Mouse (Mus musculus) stomach, postnatal 0 days (tissue): ENCODE results near the gene Sh3glb2. TPM values are rescaled to one million over a fixed set of nuclear protein-coding genes. Genes with fewer than 3 reads are reported as not detected.

Experiments used
- ATAC-seq: fragments of 200-750 bp; cut with Nextera tagmentation; 2 replicates; pipeline ENCODE4 v1.8.0; 2017; ENCODE audit not compliant: low FRiP score, low TSS enrichment
- DNase-seq: peaks from one replicate; pipeline ENCODE4 v3.0.0-alpha.2; 2016; ENCODE audit warnings: low spot score
- H3K27ac ChIP-seq: fragments of 300-500 bp; sonication (generic); replicated peaks from 2 replicates; pipeline ENCODE4 v1.5.1; 2014; ENCODE audit warnings: mild to moderate bottlenecking, control low read depth
- H3K27me3 ChIP-seq: fragments of 300-500 bp; sonication (generic); 2 replicates; pipeline ENCODE4 v1.6.1; 2014; ENCODE audit warnings: low read length; ENCODE audit not compliant: control insufficient read depth, insufficient read depth
- H3K36me3 ChIP-seq: fragments of 300-500 bp; sonication (generic); 2 replicates; pipeline ENCODE4 v1.6.1; 2014; ENCODE audit warnings: low read length, mixed read lengths; ENCODE audit not compliant: control insufficient read depth, insufficient read depth
- H3K4me1 ChIP-seq: fragments of 300-500 bp; sonication (generic); replicated peaks from 2 replicates; pipeline ENCODE4 v1.6.1; 2014; ENCODE audit warnings: antibody characterized with exemption; ENCODE audit not compliant: control insufficient read depth, insufficient read depth
- H3K4me2 ChIP-seq: fragments of 300-500 bp; sonication (generic); replicated peaks from 2 replicates; pipeline ENCODE4 v1.6.1; 2014; ENCODE audit warnings: low read depth, mild to moderate bottlenecking, control low read depth, moderate library complexity
- H3K4me3 ChIP-seq: fragments of 300-500 bp; sonication (generic); 2 replicates; pipeline ENCODE4 v1.5.1; 2014; ENCODE audit warnings: low read depth, low read length, control low read depth
- H3K9ac ChIP-seq: fragments of 300-500 bp; sonication (generic); 2 replicates; pipeline ENCODE4 v1.6.1; 2014; ENCODE audit warnings: mild to moderate bottlenecking, low read length, control low read depth, mixed read lengths
- H3K9me3 ChIP-seq: fragments of 300-500 bp; sonication (generic); 2 replicates; pipeline ENCODE4 v1.6.1; 2016; ENCODE audit warnings: low read length; ENCODE audit not compliant: control insufficient read depth
- CTCF ChIP-seq: IDR thresholded peaks from 2 replicates; pipeline ENCODE4 v1.5.1; 2016; ENCODE audit warnings: antibody characterized with exemption, low read depth, mild to moderate bottlenecking, moderate library complexity
- EP300 ChIP-seq: optimal IDR thresholded peaks from 2 replicates; pipeline ENCODE3; 2016; ENCODE audit warnings: antibody characterized with exemption
- WGBS: fragments of 180-500 bp; shearing (Covaris S2); extraction: QIAGEN DNeasy Blood & Tissue Kit; methylation state at CpG from one replicate; pipeline ENCODE4 v1.1.7; 2014; 5-methylcytosine and 5-hydroxymethylcytosine counted together
- microRNA-seq: library from miRNA; unstranded; fragments of <30 nt; microRNA quantifications from one replicate; pipeline ENCODE4, GENCODE M21; 2016
- polyA plus RNA-seq: library from polyadenylated mRNA; unstranded; fragments of >200 nt; fragmentation: Nextera tagmentation; extraction: Ambion mirVana; gene quantifications from 2 replicates; pipeline ENCODE4 v1.2.1, GENCODE M21; 2015

Gene Sh3glb2
- polyA plus RNA-seq, 1 experiment from 2014 or later = 84.9 TPM

- Histone ChIP-seq H3K4me3 (no peak overlapping the region), H3K36me3 (peaks cover 26% of the 10 kb centered on the region), H3K4me2 (no peak overlapping the region), H3K4me1 (no peaks in the 10 kb centered on the region), H3K27me3 (no peaks in the 10 kb centered on the region), H3K9me3 (no peaks in the 10 kb centered on the region), H3K27ac (no peak overlapping the region), H3K9ac (no peak overlapping the region)
- TF ChIP-seq CTCF (peak; percentile 37), EP300 (no peak)
- 95% methylated on average over 4 of the region's 4 CpGs for WGBS
- DNase-seq (no peak), ATAC-seq (no peak)
Measured at GRCm38 (mm10) chr2:30316136-30316535, 43.0 kb downstream of the Sh3glb2 start.

DNA sequence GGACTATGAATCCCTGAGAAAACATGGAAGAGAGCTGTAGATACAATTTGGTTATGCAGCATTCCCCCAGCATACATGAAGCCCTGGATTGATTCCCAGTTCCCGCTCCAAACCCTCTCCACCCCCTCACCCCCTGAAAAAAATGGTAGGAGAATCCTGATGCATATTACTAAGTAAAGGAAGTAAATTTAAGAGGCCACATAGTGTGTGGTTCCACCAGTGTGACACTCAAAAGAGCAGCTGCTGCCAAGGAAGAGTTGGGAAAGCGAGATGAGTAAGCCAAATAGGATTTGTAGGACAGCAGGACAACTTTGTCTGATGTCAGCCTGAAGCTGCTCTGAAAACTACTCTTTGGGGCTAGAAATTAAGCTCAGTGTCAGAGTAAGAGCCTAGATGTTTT lies 47.7 kb downstream of the Sh3glb2 start:
- ATAC-seq = no peak

DNA sequence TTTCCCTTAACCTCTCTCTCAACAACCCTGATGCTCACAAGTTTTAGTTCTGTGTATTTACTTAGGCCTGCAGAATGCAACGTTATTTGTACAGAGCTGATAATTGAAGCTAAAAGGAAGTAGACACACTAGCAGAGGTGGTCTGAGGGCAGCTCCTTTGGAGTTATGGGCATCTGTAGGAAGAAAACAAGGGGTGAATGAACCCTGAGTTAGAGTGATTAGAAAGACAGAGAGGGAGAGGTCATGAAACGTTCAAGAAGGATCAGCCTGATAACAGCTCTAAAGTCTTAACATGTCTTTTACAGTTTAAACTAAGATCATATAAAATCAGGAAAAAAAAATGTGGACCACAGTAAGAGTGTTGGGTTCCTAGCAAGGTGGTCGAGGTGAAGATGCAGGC lies 49.8 kb downstream of the Sh3glb2 start:
- no peak overlapping the region for H3K9ac ChIP-seq
- H3K27ac ChIP-seq = no peak overlapping the region
- no peak overlapping the region for H3K4me2 ChIP-seq
- no peaks in the 10 kb centered on the region for H3K27me3 ChIP-seq
- H3K36me3 ChIP-seq = peaks cover 40% of the 10 kb centered on the region
- H3K4me3 ChIP-seq = no peak overlapping the region
- no peak for ATAC-seq
- TF ChIP-seq EP300 (no peak), CTCF (no peak)
- no peaks in the 10 kb centered on the region for H3K4me1 ChIP-seq
- no peak for DNase-seq
- 74% methylated on average over 3 of the region's 3 CpGs for WGBS
- H3K9me3 ChIP-seq = no peaks in the 10 kb centered on the region

More for the DNA sequence above, 47.7 kb downstream of the Sh3glb2 start:
- no peak for TF ChIP-seq EP300
- no peak for TF ChIP-seq CTCF
- Histone ChIP-seq H3K27ac (no peak overlapping the region), H3K4me3 (no peak overlapping the region), H3K27me3 (no peaks in the 10 kb centered on the region), H3K36me3 (peaks cover 32% of the 10 kb centered on the region), H3K4me1 (no peaks in the 10 kb centered on the region), H3K4me2 (no peak overlapping the region), H3K9me3 (no peaks in the 10 kb centered on the region), H3K9ac (no peak overlapping the region)
- WGBS = 79% methylated on average over 2 of the region's 2 CpGs
- DNase-seq = no peak

- Histone ChIP-seq H3K4me1 (no peaks in the 10 kb centered on the region), H3K27me3 (no peaks in the 10 kb centered on the region), H3K9me3 (no peaks in the 10 kb centered on the region), H3K9ac (no peak overlapping the region), H3K27ac (no peak overlapping the region), H3K4me2 (no peak overlapping the region), H3K4me3 (no peak overlapping the region), H3K36me3 (peaks cover 32% of the 10 kb centered on the region)
- TF ChIP-seq CTCF (no peak), EP300 (no peak)
- ATAC-seq = peak; percentile 91
- DNase-seq = peak; percentile 73
- 74% methylated on average over 7 of the region's 7 CpGs for WGBS
Measured at GRCm38 (mm10) chr2:30306087-30306486, 53.0 kb downstream of the Sh3glb2 start.

GRCm38 (mm10) chr2:30299966-30300365 lies 59.2 kb downstream of the Sh3glb2 start:
- Histone ChIP-seq H3K27me3 (no peaks in the 10 kb centered on the region), H3K9me3 (no peaks in the 10 kb centered on the region), H3K4me2 (no peak overlapping the region), H3K9ac (no peak overlapping the region), H3K4me3 (no peak overlapping the region), H3K27ac (no peak overlapping the region), H3K36me3 (peaks cover 6% of the 10 kb centered on the region; the same call in 1 of the 2 replicates), H3K4me1 (no peaks in the 10 kb centered on the region)
- no peak for DNase-seq
- no peak for TF ChIP-seq EP300
- no peak for TF ChIP-seq CTCF
- WGBS = 82% methylated on average over 5 of the region's 5 CpGs
- ATAC-seq = no peak

DNA sequence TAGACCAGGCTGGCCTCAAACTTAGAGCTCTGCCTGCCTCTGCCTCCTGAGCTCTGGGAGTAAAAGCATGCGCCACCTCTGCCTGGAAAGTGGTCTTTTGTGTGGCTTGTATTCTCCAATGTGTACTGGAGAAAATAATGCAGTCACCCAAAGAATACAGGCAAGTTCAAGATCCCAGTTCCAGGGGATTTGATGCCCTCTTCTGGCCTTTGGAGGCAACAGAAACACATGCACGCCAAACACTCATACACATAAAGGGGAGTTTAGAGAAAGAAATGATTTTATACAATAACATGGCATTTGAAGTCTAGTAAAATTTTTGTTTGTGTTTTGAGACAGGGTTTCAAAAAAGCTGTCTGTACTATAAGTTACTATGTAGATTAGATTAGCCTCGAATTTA lies 59.6 kb downstream of the Sh3glb2 start:
- no peak overlapping the region for H3K4me2 ChIP-seq
- peaks cover 5% of the 10 kb centered on the region; the same call in 1 of the 2 replicates for H3K36me3 ChIP-seq
- DNase-seq = no peak
- ATAC-seq = no peak
- no peak overlapping the region for H3K9ac ChIP-seq
- TF ChIP-seq CTCF (peak; percentile 59), EP300 (no peak)
- no peaks in the 10 kb centered on the region for H3K27me3 ChIP-seq
- H3K9me3 ChIP-seq = no peaks in the 10 kb centered on the region
- no peaks in the 10 kb centered on the region for H3K4me1 ChIP-seq
- H3K4me3 ChIP-seq = no peak overlapping the region
- 78% methylated on average over 3 of the region's 3 CpGs for WGBS
- H3K27ac ChIP-seq = no peak overlapping the region

Small RNA genes within 50 kb of the gene (microRNA-seq; reads per million reads assigned to microRNA genes)
- not detected for gene Gm47292

Other genes starting within 250 kb of the Sh3glb2 start
- gene Zer1, start 234.8 kb downstream of the Sh3glb2 start, polyA plus RNA-seq = 2.9 and 3.1 TPM in 2 replicates
- 3.7 and 3.9 TPM in 2 replicates for gene Tbc1d13, start 225.6 kb downstream of the Sh3glb2 start, polyA plus RNA-seq
- gene Endog, start 187.8 kb downstream of the Sh3glb2 start, polyA plus RNA-seq = 35.3 and 41.2 TPM in 2 replicates
- gene Spout1, start 180.9 kb downstream of the Sh3glb2 start, polyA plus RNA-seq = 23.9 and 24.0 TPM in 2 replicates
- gene Kyat1, start 153.5 kb downstream of the Sh3glb2 start, polyA plus RNA-seq = 81.2 and 89.3 TPM in 2 replicates
- 30.3 and 31.7 TPM in 2 replicates for gene Lrrc8a, start 121.6 kb downstream of the Sh3glb2 start, polyA plus RNA-seq
- 0.05 and 0.11 TPM in 2 replicates for gene Gm28035, start 118.8 kb downstream of the Sh3glb2 start, polyA plus RNA-seq
- gene Phyhd1, start 93.1 kb downstream of the Sh3glb2 start, polyA plus RNA-seq = 5.8 and 7.1 TPM in 2 replicates
- not detected in 2 replicates for gene Gm28038, start 78.3 kb downstream of the Sh3glb2 start, polyA plus RNA-seq
- gene Dolk, start 73.0 kb downstream of the Sh3glb2 start, polyA plus RNA-seq = 21.1 and 21.9 TPM in 2 replicates
- gene Nup188, start 72.9 kb downstream of the Sh3glb2 start, polyA plus RNA-seq = 8.5 and 9.9 TPM in 2 replicates
- gene Miga2, start 4.9 kb upstream of the Sh3glb2 start, polyA plus RNA-seq = 16.8 and 17.8 TPM in 2 replicates
- 29.8 and 32.9 TPM in 2 replicates for gene Dolpp1, start 32.9 kb upstream of the Sh3glb2 start, polyA plus RNA-seq
- 22.0 and 25.9 TPM in 2 replicates for gene Crat, start 56.5 kb upstream of the Sh3glb2 start, polyA plus RNA-seq
- gene Ptpa, start 56.7 kb upstream of the Sh3glb2 start, polyA plus RNA-seq = 76.6 and 79.6 TPM in 2 replicates
- 1.8 and 4.4 TPM in 2 replicates for gene Ier5l, start 114.9 kb upstream of the Sh3glb2 start, polyA plus RNA-seq
- gene Cstad, start 235.7 kb upstream of the Sh3glb2 start, polyA plus RNA-seq = 0.57 and 0.63 TPM in 2 replicates